Mouse (Mus musculus) heart, adult 8-10 months (tissue): Measurements from ENCODE around the gene Myh14. TPM values are rescaled to one million over a fixed set of nuclear protein-coding genes. Genes with fewer than 3 reads are reported as not detected.

Source experiments
- DNase-seq: peaks from one replicate; pipeline ENCODE4 v3.0.0; 2022; ENCODE audit warnings: low spot score
- total RNA-seq, 4 experiments: library from RNA; stranded (reverse); gene quantifications; 2 replicates each; pipeline ENCODE4 v1.2.4; 2022

The Myh14 gene
- total RNA-seq, 4 experiments from 2014 or later = 88.0 to 111 (median 88.2) TPM

GRCm38 (mm10) chr7:44669103-44669502 is 1.5 kb downstream of the Myh14 start:
- DNase-seq = no peak

GRCm38 (mm10) chr7:44667996-44668738 is 2.5 kb downstream of the Myh14 start:
- DNase-seq = no peak

GRCm38 (mm10) chr7:44666462-44666861 is 4.2 kb downstream of the Myh14 start:
- DNase-seq = no peak

- no peak for DNase-seq
Observed at GRCm38 (mm10) chr7:44664731-44665130, 5.9 kb downstream of the Myh14 start.

GRCm38 (mm10) chr7:44663546-44663945 is 7.1 kb downstream of the Myh14 start:
- DNase-seq = no peak

GRCm38 (mm10) chr7:44662569-44662968 is 8.1 kb downstream of the Myh14 start:
- DNase-seq = no peak

GRCm38 (mm10) chr7:44662168-44662567 is 8.5 kb downstream of the Myh14 start:
- DNase-seq = no peak

- DNase-seq = no peak
Observed at GRCm38 (mm10) chr7:44661219-44661618, 9.4 kb downstream of the Myh14 start.

- DNase-seq = no peak
Observed at GRCm38 (mm10) chr7:44655504-44655903, 15.1 kb downstream of the Myh14 start.

- no peak for DNase-seq
Observed at GRCm38 (mm10) chr7:44653773-44654172, 16.9 kb downstream of the Myh14 start.

- no peak for DNase-seq
Observed at GRCm38 (mm10) chr7:44651416-44651815, 19.2 kb downstream of the Myh14 start.

- DNase-seq = no peak
Observed at GRCm38 (mm10) chr7:44649990-44650389, 20.7 kb downstream of the Myh14 start.

GRCm38 (mm10) chr7:44649094-44649610 is 21.5 kb downstream of the Myh14 start:
- no peak for DNase-seq

- peak; percentile 24 for DNase-seq
Observed at GRCm38 (mm10) chr7:44647729-44648128, 22.9 kb downstream of the Myh14 start.

- peak; percentile 42 for DNase-seq
Observed at GRCm38 (mm10) chr7:44647042-44647724, 23.5 kb downstream of the Myh14 start.

- no peak for DNase-seq
Observed at GRCm38 (mm10) chr7:44645951-44646350, 24.7 kb downstream of the Myh14 start.

- DNase-seq = no peak
Observed at GRCm38 (mm10) chr7:44645256-44645655, 25.4 kb downstream of the Myh14 start.

GRCm38 (mm10) chr7:44641887-44642286 is 28.8 kb downstream of the Myh14 start:
- DNase-seq = no peak

GRCm38 (mm10) chr7:44640843-44641605 is 29.6 kb downstream of the Myh14 start:
- no peak for DNase-seq

- DNase-seq = no peak
Observed at GRCm38 (mm10) chr7:44638663-44639062, 32.0 kb downstream of the Myh14 start.

GRCm38 (mm10) chr7:44636684-44637083 is 34.0 kb downstream of the Myh14 start:
- no peak for DNase-seq

GRCm38 (mm10) chr7:44633407-44633806 is 37.2 kb downstream of the Myh14 start:
- DNase-seq = no peak
